Mouse (Mus musculus) cerebellum, adult 9-10 months (tissue): Measurements from ENCODE around the gene Pdcl.

Experiments used
- DNase-seq: peaks from one replicate; pipeline ENCODE4 v3.0.0; 2022

Pdcl gene

GRCm38 (mm10) chr2:37358633-37359540, at the start of gene Pdcl:
Gene Pdcl (minus strand): TSS chr2:37359332.
- peak; percentile 87 for DNase-seq

- DNase-seq, result no peak
Observed at GRCm38 (mm10) chr2:37395539-37395938, 36.4 kb upstream of the Pdcl start.

- no peak for DNase-seq
Observed at GRCm38 (mm10) chr2:37382921-37383320, 23.8 kb upstream of the Pdcl start.

- DNase-seq, result peak; percentile 67
Observed at GRCm38 (mm10) chr2:37380189-37380588, 21.1 kb upstream of the Pdcl start.

GRCm38 (mm10) chr2:37376018-37376417, 16.9 kb upstream of the Pdcl start:
- DNase-seq, result no peak

- DNase-seq, result no peak
Observed at GRCm38 (mm10) chr2:37370651-37371050, 11.5 kb upstream of the Pdcl start.

- peak; percentile 41 for DNase-seq
Observed at GRCm38 (mm10) chr2:37359908-37360307, 776 bp upstream of the Pdcl start.

- no peak for DNase-seq
Observed at GRCm38 (mm10) chr2:37355571-37355970, 3.6 kb downstream of the Pdcl start.

GRCm38 (mm10) chr2:37351671-37352070, 7.5 kb downstream of the Pdcl start:
- DNase-seq, result no peak

GRCm38 (mm10) chr2:37338497-37339187, 20.5 kb downstream of the Pdcl start:
- DNase-seq, result peak; percentile 44

- no peak for DNase-seq
Observed at GRCm38 (mm10) chr2:37333321-37333720, 25.8 kb downstream of the Pdcl start.

- no peak for DNase-seq
Observed at GRCm38 (mm10) chr2:37326215-37326614, 32.9 kb downstream of the Pdcl start, which contains the start of gene Olfr368. Gene Olfr368 (plus strand): TSS chr2:37326515.
